ENCODE assay signal across 8 mouse cellular contexts in the genomic region with DNA sequence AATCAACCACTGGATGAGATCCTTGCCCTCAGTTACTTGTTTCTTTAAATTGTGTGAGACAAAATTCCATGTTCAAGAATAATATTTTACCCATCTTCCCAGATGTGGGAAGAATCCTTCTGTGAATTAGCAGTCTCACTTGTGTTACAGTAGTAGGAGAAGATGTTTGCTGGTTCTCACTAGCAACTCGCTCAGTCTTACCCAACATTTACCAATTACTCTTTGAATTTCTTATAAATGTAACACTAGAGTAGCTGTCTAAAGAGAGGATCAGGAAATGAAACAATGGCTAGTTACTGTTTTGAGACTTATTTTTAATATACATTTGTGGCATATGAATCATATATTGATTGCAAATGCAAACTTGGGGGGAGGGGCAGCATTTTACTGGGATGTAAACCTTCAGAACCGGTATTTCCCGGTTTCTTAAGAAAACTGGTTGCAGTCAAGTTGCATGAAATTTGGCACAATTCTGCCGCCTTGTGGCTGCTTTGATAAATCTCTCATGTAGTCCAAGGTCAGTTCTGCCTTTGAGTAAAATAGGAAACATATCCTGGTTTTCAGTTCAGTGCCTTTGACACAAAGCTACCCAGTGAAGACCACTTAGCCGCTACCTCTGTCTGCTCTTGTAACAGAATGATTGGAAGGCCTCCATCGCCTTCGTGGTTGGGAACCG. TPM values are rescaled to one million over a fixed set of nuclear protein-coding genes. Genes with fewer than 3 reads are reported as not detected.
DNase-seq lines count a peak whose midpoint lies in the region; ATAC-seq and TF ChIP-seq lines count a peak whose summit lies in the region.

No protein-coding gene starts in this region.

- H3K27me3 ChIP-seq in heart, postnatal 0 days (ENCODE audit: control insufficient read depth, insufficient read depth, low read length), result no peaks in the 10 kb centered on the region
- no peaks in the 10 kb centered on the region for H3K27me3 ChIP-seq in heart, embryonic 10.5 days (ENCODE audit: insufficient read depth, poor library complexity, severe bottlenecking)

- no peak overlapping the region for H3K9ac ChIP-seq in heart, postnatal 0 days (replicated peaks; ENCODE audit: low read depth, low read length)

- no peak for TF ChIP-seq EP300 in heart, postnatal 0 days (IDR thresholded peaks at IDR 0.05; ENCODE audit: low read depth)

- TF ChIP-seq CTCF in heart, postnatal 0 days (IDR thresholded peaks at IDR 0.05; ENCODE audit: low read depth), result peak; percentile 59

- DNase-seq in heart, postnatal 0 days (ENCODE audit: low spot score), result peak; percentile 20
- no peak for DNase-seq in heart, embryonic 10.5 days (ENCODE audit: low spot score)
- peak; percentile 48 for DNase-seq in ZHBTc4 (ENCODE audit: low read depth, low spot score)
- peak; percentile 53 to 65 for DNase-seq in cerebellum, postnatal 4 days (ENCODE audit: low spot score in 2 of 2)
- peak; percentile 60 for DNase-seq in gastrocnemius, postnatal 10 days
- DNase-seq in layer of hippocampus, adult 8-10 months (ENCODE audit: low spot score in 2 of 2), result peak; percentile 11 to 62
- peak; percentile 39 for DNase-seq in skeletal muscle tissue, adult 2 months (ENCODE audit: low read depth, low spot score)

- no peak for ATAC-seq in heart, postnatal 0 days (ENCODE audit: insufficient read depth, low read depth)
- ATAC-seq in megakaryocyte progenitor cell, adult 5-6 weeks (replicated peaks; ENCODE audit: poor library complexity), result peak; percentile 50; the same call in 1 of the 2 replicates

- H3K27ac ChIP-seq in heart, postnatal 0 days (ENCODE audit: low read depth), result no peak overlapping the region
- H3K27ac ChIP-seq in heart, embryonic 10.5 days, result no peak overlapping the region

- H3K4me1 ChIP-seq in heart, postnatal 0 days (ENCODE audit: control insufficient read depth, insufficient read depth), result no peaks in the 10 kb centered on the region
- no peaks in the 10 kb centered on the region for H3K4me1 ChIP-seq in heart, embryonic 10.5 days

- no peaks in the 10 kb centered on the region for H3K36me3 ChIP-seq in heart, postnatal 0 days (replicated peaks; ENCODE audit: control insufficient read depth, insufficient read depth, low read length)
- no peaks in the 10 kb centered on the region for H3K36me3 ChIP-seq in heart, embryonic 10.5 days

- H3K4me2 ChIP-seq in heart, postnatal 0 days (ENCODE audit: low read depth, low read length), result no peak overlapping the region

- H3K9me3 ChIP-seq in heart, postnatal 0 days (replicated peaks; ENCODE audit: control insufficient read depth, low read length), result no peaks in the 10 kb centered on the region
- no peaks in the 10 kb centered on the region for H3K9me3 ChIP-seq in heart, embryonic 10.5 days

- no peak overlapping the region for H3K4me3 ChIP-seq in heart, postnatal 0 days (ENCODE audit: low read depth, low read length)
- no peak overlapping the region for H3K4me3 ChIP-seq in heart, embryonic 10.5 days

- WGBS in heart, postnatal 0 days, result 31% methylated on average over 8 of the region's 8 CpGs
- WGBS in heart, embryonic 10.5 days, result 23% methylated on average over 8 of the region's 8 CpGs

RNA-seq across cellular contexts. Expression of a gene that starts 53.5 kb away (rescaled TPM):
- total RNA-seq in heart, postnatal 0 days (2014; rRNA removed; ENCODE audit: low replicate concordance), result not detected in 2 replicates
- 0.18 and 0.27 TPM in 2 replicates for polyA plus RNA-seq in heart, postnatal 0 days (2015; fragmentation: Nextera tagmentation; extraction: Ambion mirVana)
- polyA plus RNA-seq in heart, embryonic 10.5 days (2016; fragmentation: Nextera tagmentation; extraction: Ambion mirVana), result 0.11 and 0.80 TPM in 2 replicates
- under 1 TPM in 1 of 2 experiments, not detected in 1; 0.23 TPM for total RNA-seq in gastrocnemius, postnatal 10 days (2021)
- under 1 TPM; 0.37 to 0.78 (median 0.58) TPM for total RNA-seq in layer of hippocampus, adult 8-10 months (2022)
- total RNA-seq in megakaryocyte progenitor cell, adult 5-6 weeks (2015), result not detected in 2 replicates
- total RNA-seq in megakaryocyte progenitor cell, adult 5-6 weeks (2017), result not detected in 2 replicates
